Mouse (Mus musculus) ES-E14 (cell line): ENCODE measurements at regions not wholly inside any gene's neighbourhood (a gene's known extent, or its start where the extent isn't known, plus 50 kb on each side); places are given as distances from the start of the nearest gene placed in this dataset.
A peak's percentile ranks its signal among the peaks of the same experiment; 100 is the strongest.

Experiments
- DNase-seq: peaks from one replicate; pipeline ENCODE4 v3.0.0-alpha.2; 2013; ENCODE audit warnings: low read depth, low spot score
- H3K27ac ChIP-seq: 2 replicates; pipeline ENCODE4 v1.5.1; 2012; ENCODE audit warnings: low read depth, mild to moderate bottlenecking, low read length, moderate library complexity, mixed read lengths; ENCODE audit not compliant: poor library complexity, insufficient read depth, severe bottlenecking
- H3K36me3 ChIP-seq: 2 replicates; pipeline ENCODE4 v1.6.1; 2012; ENCODE audit warnings: mild to moderate bottlenecking, low read length, moderate library complexity, mixed read lengths; ENCODE audit not compliant: control insufficient read depth, poor library complexity, insufficient read depth, severe bottlenecking
- H3K4me1 ChIP-seq, 2 experiments: fragments of 150-350 bp in 1 of 2; sonication (generic) in 1 of 2; 2 replicates each; pipeline ENCODE4 v1.6.1; 2012; ENCODE audit warnings: low read length in 2 of 2, mild to moderate bottlenecking in 1 of 2, mixed read lengths in 1 of 2; ENCODE audit not compliant: control insufficient read depth in 2 of 2, insufficient read depth in 2 of 2, poor library complexity in 1 of 2
- H3K4me3 ChIP-seq, 2 experiments: fragments of 150-350 bp in 1 of 2; sonication (generic) in 1 of 2; 2 replicates each; pipeline ENCODE4 v1.5.1; 2012; ENCODE audit warnings: low read length in 2 of 2, low read depth in 1 of 2, mild to moderate bottlenecking in 1 of 2, mixed read lengths in 1 of 2; ENCODE audit not compliant: insufficient read depth in 1 of 2, poor library complexity in 1 of 2, severe bottlenecking in 1 of 2
- H3K9ac ChIP-seq: 2 replicates; pipeline ENCODE4 v1.6.1; 2012; ENCODE audit warnings: low read depth, mild to moderate bottlenecking, low read length, mixed read lengths; ENCODE audit not compliant: poor library complexity, insufficient read depth, severe bottlenecking
- H3K9me3 ChIP-seq: fragments of 150-350 bp; sonication (generic); 2 replicates; pipeline ENCODE4 v1.6.1; 2012; ENCODE audit warnings: low read depth, mild to moderate bottlenecking, low read length; ENCODE audit not compliant: control insufficient read depth, insufficient read depth
- CHD2 ChIP-seq: IDR thresholded peaks from 2 replicates; pipeline ENCODE4 v1.6.1; 2014; ENCODE audit warnings: mild to moderate bottlenecking, low read depth, low read length, inconsistent platforms
- HCFC1 ChIP-seq: IDR thresholded peaks from 2 replicates; pipeline ENCODE4 v1.6.1; 2012; ENCODE audit warnings: low read length, inconsistent platforms, borderline replicate concordance; ENCODE audit not compliant: insufficient read depth
- MAFK ChIP-seq: IDR thresholded peaks from 2 replicates; pipeline ENCODE4 v1.6.1; 2014; ENCODE audit warnings: mild to moderate bottlenecking, low read depth, low read length, inconsistent platforms; ENCODE audit not compliant: insufficient read depth
- ZC3H11A ChIP-seq: IDR thresholded peaks from 2 replicates; pipeline ENCODE4 v1.6.1; 2012; ENCODE audit warnings: low read depth, mild to moderate bottlenecking, inconsistent platforms, low read length, borderline replicate concordance
- ZNF384 ChIP-seq: IDR thresholded peaks from 2 replicates; pipeline ENCODE4 v1.6.1; 2012; ENCODE audit warnings: low read depth, low read length, inconsistent platforms
- in situ Hi-C, 2 experiments: fragments of 600-800 bp; cut with MboI; formaldehyde crosslinking; loops; one replicate each; pipeline ENCODE4 v1.15.1; 2025; ENCODE audit warnings: low sequenced_read_pairs in 2 of 2, inconsistent platforms in 1 of 2; ENCODE audit not compliant: unreplicated experiment in 2 of 2

DNA sequence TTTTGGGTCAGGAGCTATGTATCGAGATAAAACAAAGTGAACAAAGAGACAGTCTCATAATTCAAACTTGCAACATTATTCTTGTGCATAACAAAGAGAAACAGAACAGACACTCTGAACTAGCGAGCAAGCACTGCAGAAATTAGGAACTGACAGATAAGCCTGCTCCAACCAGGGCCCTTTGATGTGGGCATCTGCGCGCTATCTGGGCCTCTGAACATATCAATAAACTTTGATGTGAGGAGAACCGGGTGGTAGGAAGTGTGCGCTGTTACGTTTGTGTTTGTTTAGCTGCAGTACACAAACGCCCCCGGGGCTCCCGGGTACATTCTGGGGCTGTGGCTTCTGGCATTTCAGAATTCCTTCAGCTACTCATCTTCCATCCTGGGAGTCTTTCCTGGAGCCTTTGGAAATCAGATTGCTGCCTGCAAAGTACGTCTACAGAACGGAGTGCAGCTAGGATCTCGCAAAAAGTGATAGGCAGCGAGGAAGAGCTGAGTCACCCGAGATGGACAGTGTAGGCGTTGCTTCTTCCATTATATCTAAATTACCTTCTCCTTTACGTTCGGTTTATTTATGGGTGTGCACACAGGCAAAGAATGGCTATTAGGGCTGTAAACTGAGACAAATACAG is 232.0 kb downstream of the Sipa1l2 start:
- H3K4me1 ChIP-seq: peaks cover 2 to 15% of the 10 kb centered on the region in 2 experiments; a peak in 2 of 4 replicates
- in situ Hi-C loops: no loop called here
- DNase-seq: no peak
- no peak overlapping the region for H3K27ac ChIP-seq
- H3K4me3 ChIP-seq: no peak overlapping the region
- TF ChIP-seq ZC3H11A (no peak), MAFK (0 out of 2 replicates have a peak, but pooled peaks have one; percentile 19)
- no peaks in the 10 kb centered on the region for H3K36me3 ChIP-seq
- no peaks in the 10 kb centered on the region for H3K9me3 ChIP-seq
- no peak overlapping the region for H3K9ac ChIP-seq

DNA sequence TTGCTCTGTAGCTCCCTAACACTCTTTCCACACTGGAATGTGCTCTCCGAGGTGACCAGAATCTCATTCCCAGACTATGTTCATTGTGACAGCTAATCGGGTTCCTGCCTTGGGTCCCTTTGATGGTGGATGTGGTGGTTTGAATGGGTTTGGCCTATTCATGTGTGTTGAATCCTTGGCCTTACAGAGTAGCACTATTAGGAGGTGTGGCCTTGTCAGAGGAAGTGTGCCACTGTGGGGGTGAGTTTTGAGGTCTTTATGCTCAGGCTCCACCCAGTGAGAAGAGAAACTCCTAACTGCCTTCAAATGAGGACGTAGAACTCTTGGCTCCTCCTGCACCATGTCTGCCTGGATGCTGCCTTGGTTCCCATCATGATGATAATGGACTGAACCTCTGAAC is 232.8 kb downstream of the Sipa1l2 start:
- DNase-seq: no peak
- no peaks in the 10 kb centered on the region for H3K36me3 ChIP-seq
- in situ Hi-C loops: no loop called here
- peaks cover 2 to 15% of the 10 kb centered on the region in 2 experiments; a peak in 2 of 4 replicates for H3K4me1 ChIP-seq
- no peak overlapping the region for H3K9ac ChIP-seq
- no peak overlapping the region for H3K27ac ChIP-seq
- no peak for TF ChIP-seq MAFK
- no peak for TF ChIP-seq ZNF384
- TF ChIP-seq ZC3H11A: no peak
- no peak for TF ChIP-seq HCFC1
- H3K4me3 ChIP-seq: no peak overlapping the region
- H3K9me3 ChIP-seq: no peaks in the 10 kb centered on the region

DNA sequence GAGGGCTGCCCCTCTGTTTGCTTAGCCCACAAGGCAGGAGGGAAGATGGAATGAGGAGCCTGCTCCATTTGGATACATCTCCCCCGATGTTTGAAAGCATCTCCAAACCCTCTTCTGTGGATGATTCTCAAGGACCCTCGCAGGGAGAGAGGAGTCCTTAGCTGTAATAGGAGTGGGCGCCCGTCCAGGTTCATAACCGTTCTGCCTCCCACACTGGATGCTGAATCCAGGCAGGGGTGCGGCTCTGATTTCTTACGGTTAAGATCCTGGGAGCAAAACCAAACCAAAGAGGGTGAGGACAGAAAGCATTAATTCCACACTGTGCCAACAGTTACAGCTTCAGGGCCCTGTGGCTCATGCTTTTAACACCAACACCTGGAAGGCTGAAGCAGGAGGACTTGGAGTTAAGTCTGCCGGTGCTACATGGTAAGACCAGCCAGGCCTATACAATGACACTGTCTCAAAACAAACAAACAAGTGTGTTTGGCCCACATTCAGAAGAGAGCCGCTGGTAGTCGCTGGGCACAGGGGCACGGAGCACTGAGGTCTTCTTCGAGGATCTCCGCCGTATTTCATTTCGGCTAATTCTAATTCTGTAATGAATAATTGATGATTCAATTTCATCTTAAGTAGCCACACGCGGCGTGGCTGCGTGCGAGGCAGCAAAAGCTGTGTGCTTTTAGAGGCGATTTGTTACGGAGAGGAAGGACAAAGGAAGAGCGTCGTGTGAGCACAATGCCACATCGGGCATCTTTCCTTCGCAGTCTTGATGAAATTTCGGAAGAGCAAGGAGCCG is 233.8 kb downstream of the Sipa1l2 start:
- no peak for DNase-seq
- H3K4me3 ChIP-seq: 0 out of 4 replicates have a peak overlapping the region, but pooled peaks of 1 of the 2 experiments have one; percentile 3
- peaks cover 2 to 15% of the 10 kb centered on the region in 2 experiments; a peak in 2 of 4 replicates for H3K4me1 ChIP-seq
- in situ Hi-C loops: no loop called here
- no peaks in the 10 kb centered on the region for H3K36me3 ChIP-seq
- TF ChIP-seq ZNF384 (no peak), CHD2 (no peak), MAFK (no peak), HCFC1 (no peak)
- H3K27ac ChIP-seq: peak overlapping the region; percentile 1; the same call in 1 of the 2 replicates
- H3K9me3 ChIP-seq: no peaks in the 10 kb centered on the region
- H3K9ac ChIP-seq: no peak overlapping the region

DNA sequence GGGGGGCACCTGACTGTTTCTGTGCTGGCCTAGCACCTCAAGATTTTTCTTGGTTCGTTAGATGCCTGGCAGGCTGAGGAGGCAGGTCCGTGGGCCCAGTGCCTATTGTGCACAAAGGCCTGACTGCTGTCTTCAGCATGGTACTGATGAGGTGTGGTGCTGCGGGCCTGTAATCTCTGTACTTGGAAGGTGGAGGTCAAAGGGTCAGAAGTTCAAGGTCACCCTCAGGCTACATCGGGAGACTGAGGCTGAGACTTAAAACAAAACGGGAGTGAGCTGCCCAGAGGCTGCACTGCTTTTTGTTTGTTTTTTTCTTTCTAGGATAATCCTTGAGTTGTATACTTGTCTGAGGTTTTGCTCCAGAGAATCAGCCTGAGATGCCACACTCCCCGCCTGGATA is 234.4 kb downstream of the Sipa1l2 start:
- H3K4me3 ChIP-seq: no peak overlapping the region
- no peak for TF ChIP-seq MAFK
- no peak for TF ChIP-seq ZNF384
- TF ChIP-seq HCFC1: no peak
- TF ChIP-seq CHD2: no peak
- TF ChIP-seq ZC3H11A: no peak
- no peak overlapping the region for H3K9ac ChIP-seq
- H3K27ac ChIP-seq: peak overlapping the region; percentile 1; the same call in 1 of the 2 replicates
- H3K9me3 ChIP-seq: no peaks in the 10 kb centered on the region
- H3K4me1 ChIP-seq: peaks cover 2 to 15% of the 10 kb centered on the region in 2 experiments; a peak in 2 of 4 replicates
- no peaks in the 10 kb centered on the region for H3K36me3 ChIP-seq
- DNase-seq: no peak
- in situ Hi-C loops: no loop called here
